Mouse (Mus musculus) lung, adult 2 months (tissue): ENCODE results near the gene Tle3.

Experiments
- CTCF ChIP-seq: fragments of 200-500 bp; IDR thresholded peaks from 2 replicates; pipeline ENCODE4 v1.5.1; 2011; ENCODE audit warnings: mild to moderate bottlenecking, low read length, control low read depth; ENCODE audit not compliant: insufficient read depth
- POLR2A ChIP-seq: fragments of 200-500 bp; IDR thresholded peaks from 2 replicates; pipeline ENCODE4 v1.6.1; 2011; ENCODE audit warnings: low read depth, mild to moderate bottlenecking, control low read depth, low read length, borderline replicate concordance; ENCODE audit errors: extremely low read depth

DNA sequence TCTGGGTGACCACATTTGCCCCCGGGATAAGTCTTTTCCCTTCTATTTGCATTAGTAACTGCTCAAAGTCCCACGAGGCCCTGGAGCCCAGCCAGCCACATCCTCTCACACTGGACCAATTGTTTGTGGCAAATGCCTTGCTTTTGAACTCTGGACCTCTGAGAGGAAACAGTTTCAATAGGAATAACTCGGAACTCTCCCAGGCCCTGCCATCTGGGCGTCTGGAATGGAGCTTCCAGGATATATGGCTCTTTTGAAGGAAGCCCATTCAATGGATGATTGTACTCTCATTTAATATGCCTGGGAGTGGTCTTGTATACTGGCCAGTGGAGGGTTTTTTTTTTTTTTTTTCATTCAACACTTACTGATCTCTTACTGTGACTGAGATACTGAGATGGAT, 21.0 kb upstream of the Tle3 start:
- TF ChIP-seq CTCF = no peak
- TF ChIP-seq POLR2A = no peak
